Mouse (Mus musculus) forebrain, embryonic 14.5 days (tissue): ENCODE results near the gene Tln2. TPM values are rescaled to one million over a fixed set of nuclear protein-coding genes. Genes with fewer than 3 reads are reported as not detected.

Experiments
- ATAC-seq: fragments of 200-750 bp; cut with Nextera tagmentation; 2 replicates; pipeline ENCODE4 v1.8.0; 2017; ENCODE audit warnings: mild to moderate bottlenecking, moderate library complexity
- DNase-seq: peaks from one replicate; pipeline ENCODE4 v3.0.0-alpha.2; 2015; ENCODE audit warnings: low spot score
- H3K27ac ChIP-seq: fragments of 300-500 bp; sonication (generic); 2 replicates; pipeline ENCODE4 v1.5.1; 2014; ENCODE audit warnings: low read depth, mild to moderate bottlenecking, control low read depth, low read length, moderate library complexity
- H3K27me3 ChIP-seq: fragments of 300-500 bp; sonication (generic); replicated peaks from 2 replicates; pipeline ENCODE4 v1.6.1; 2014; ENCODE audit warnings: low read length, control low read depth, mixed read lengths; ENCODE audit not compliant: control insufficient read depth, insufficient read depth
- H3K36me3 ChIP-seq: fragments of 300-500 bp; sonication (generic); 2 replicates; pipeline ENCODE4 v1.6.1; 2014; ENCODE audit warnings: low read length, control low read depth; ENCODE audit not compliant: control insufficient read depth, insufficient read depth
- H3K4me1 ChIP-seq: fragments of 300-500 bp; sonication (generic); 2 replicates; pipeline ENCODE4 v1.6.1; 2014; ENCODE audit warnings: antibody characterized with exemption, low read length, control low read depth; ENCODE audit not compliant: control insufficient read depth, insufficient read depth
- H3K4me2 ChIP-seq: fragments of 300-500 bp; sonication (generic); 2 replicates; pipeline ENCODE4 v1.6.1; 2014; ENCODE audit warnings: mild to moderate bottlenecking, control low read depth, low read length
- H3K4me3 ChIP-seq: fragments of 300-500 bp; sonication (generic); 2 replicates; pipeline ENCODE4 v1.5.1; 2014; ENCODE audit warnings: low read depth, low read length, control low read depth
- H3K9ac ChIP-seq: fragments of 300-500 bp; sonication (generic); 2 replicates; pipeline ENCODE4 v1.6.1; 2014; ENCODE audit warnings: mild to moderate bottlenecking, low read length, control low read depth, moderate library complexity
- H3K9me3 ChIP-seq: fragments of 300-500 bp; sonication (generic); replicated peaks from 2 replicates; pipeline ENCODE4 v1.6.1; 2016; ENCODE audit warnings: low read length, control low read depth, mixed read lengths; ENCODE audit not compliant: control insufficient read depth
- WGBS: fragments of 180-500 bp; shearing (Covaris S2); extraction: QIAGEN DNeasy Blood & Tissue Kit; methylation state at CpG from one replicate; pipeline ENCODE4 v1.1.7; 2014; 5-methylcytosine and 5-hydroxymethylcytosine counted together
- polyA plus RNA-seq: library from polyadenylated mRNA; unstranded; fragments of >200 nt; fragmentation: Nextera tagmentation; extraction: Ambion mirVana; gene quantifications from 2 replicates; pipeline ENCODE4 v1.2.1, GENCODE M21; 2014

The Tln2 gene
- polyA plus RNA-seq, 1 experiment from 2014 or later: 15.7 TPM

DNA sequence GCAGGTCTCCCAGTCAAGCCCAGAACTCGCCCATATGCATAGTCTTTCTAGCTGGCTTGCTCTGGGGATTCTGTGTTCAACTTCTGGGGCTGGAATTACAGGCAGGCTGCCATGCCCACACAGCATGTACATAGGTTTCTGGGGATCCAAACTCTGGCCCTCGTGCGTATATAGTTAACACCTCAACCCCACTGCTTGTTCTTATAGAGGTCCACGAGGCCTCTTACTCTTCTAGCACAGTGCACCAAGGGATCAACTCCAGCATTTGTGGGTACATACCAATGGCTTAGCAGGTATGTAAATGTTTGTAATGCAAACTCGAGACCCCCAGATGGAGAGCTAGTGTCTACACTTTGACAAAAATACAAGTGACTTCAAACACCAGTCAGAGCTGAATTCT is 33.2 kb upstream of the Tln2 start:
- no peak overlapping the region for H3K4me2 ChIP-seq
- no peaks in the 10 kb centered on the region for H3K36me3 ChIP-seq
- H3K4me1 ChIP-seq: no peaks in the 10 kb centered on the region
- H3K4me3 ChIP-seq: no peak overlapping the region
- H3K9me3 ChIP-seq: no peaks in the 10 kb centered on the region
- H3K27ac ChIP-seq: no peak overlapping the region
- WGBS: 94% methylated on average over 5 of the region's 5 CpGs
- ATAC-seq: no peak
- no peaks in the 10 kb centered on the region for H3K27me3 ChIP-seq
- DNase-seq: no peak
- no peak overlapping the region for H3K9ac ChIP-seq

DNA sequence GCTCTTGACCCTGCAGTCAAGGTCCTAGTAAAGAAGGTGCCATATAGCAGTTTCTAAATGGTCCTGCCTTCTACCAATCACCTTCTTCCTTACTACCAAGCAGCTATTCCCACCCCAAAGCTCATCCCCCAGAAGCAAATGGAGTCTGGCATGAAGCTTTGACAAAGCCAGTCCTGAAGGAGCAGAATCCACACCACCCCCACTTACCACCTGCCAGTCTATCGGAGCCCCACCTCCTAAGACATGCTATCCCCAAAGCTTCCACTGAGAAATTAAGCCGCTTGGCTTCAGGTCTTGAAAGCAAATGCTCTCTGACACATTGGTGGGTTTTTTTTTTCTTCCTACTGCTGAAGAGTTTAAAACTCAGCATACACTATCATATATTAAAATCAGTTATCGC is 27.6 kb upstream of the Tln2 start:
- no peak overlapping the region for H3K4me2 ChIP-seq
- no peak overlapping the region for H3K27ac ChIP-seq
- no peak overlapping the region for H3K9ac ChIP-seq
- WGBS: 79% methylated on average over 3 of the region's 3 CpGs
- no peaks in the 10 kb centered on the region for H3K9me3 ChIP-seq
- DNase-seq (no peak), ATAC-seq (no peak)
- no peaks in the 10 kb centered on the region for H3K36me3 ChIP-seq
- no peaks in the 10 kb centered on the region for H3K27me3 ChIP-seq
- no peak overlapping the region for H3K4me3 ChIP-seq
- H3K4me1 ChIP-seq: no peaks in the 10 kb centered on the region

DNA sequence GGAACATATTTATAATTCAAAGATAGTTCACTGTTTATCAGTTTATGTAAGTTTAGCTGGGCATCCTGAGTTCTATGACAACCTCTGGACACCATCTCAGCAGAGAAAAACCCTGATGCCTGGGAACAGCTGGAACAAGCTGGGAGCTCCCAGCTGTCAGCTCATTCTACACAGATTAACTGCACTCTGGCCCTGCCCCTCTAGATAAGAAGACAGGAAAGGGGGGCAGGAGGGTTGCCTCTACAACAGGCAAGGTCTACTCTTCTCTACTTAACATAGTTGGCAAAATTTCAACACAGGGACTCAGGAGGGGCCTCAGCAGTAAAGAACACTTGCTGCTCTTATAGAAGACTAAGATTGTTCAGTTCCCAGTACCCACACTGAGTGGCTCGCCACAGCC is 27.0 kb upstream of the Tln2 start:
- no peak overlapping the region for H3K4me3 ChIP-seq
- 75% methylated on average over 1 of the region's 1 CpGs for WGBS
- H3K9ac ChIP-seq: no peak overlapping the region
- H3K9me3 ChIP-seq: no peaks in the 10 kb centered on the region
- no peaks in the 10 kb centered on the region for H3K4me1 ChIP-seq
- ATAC-seq (no peak), DNase-seq (no peak)
- H3K4me2 ChIP-seq: no peak overlapping the region
- H3K27ac ChIP-seq: no peak overlapping the region
- H3K27me3 ChIP-seq: no peaks in the 10 kb centered on the region
- H3K36me3 ChIP-seq: no peaks in the 10 kb centered on the region

GRCm38 (mm10) chr9:67584871-67585270 is 25.4 kb upstream of the Tln2 start:
- 94% methylated on average over 10 of the region's 10 CpGs for WGBS
- H3K9me3 ChIP-seq: no peaks in the 10 kb centered on the region

DNA sequence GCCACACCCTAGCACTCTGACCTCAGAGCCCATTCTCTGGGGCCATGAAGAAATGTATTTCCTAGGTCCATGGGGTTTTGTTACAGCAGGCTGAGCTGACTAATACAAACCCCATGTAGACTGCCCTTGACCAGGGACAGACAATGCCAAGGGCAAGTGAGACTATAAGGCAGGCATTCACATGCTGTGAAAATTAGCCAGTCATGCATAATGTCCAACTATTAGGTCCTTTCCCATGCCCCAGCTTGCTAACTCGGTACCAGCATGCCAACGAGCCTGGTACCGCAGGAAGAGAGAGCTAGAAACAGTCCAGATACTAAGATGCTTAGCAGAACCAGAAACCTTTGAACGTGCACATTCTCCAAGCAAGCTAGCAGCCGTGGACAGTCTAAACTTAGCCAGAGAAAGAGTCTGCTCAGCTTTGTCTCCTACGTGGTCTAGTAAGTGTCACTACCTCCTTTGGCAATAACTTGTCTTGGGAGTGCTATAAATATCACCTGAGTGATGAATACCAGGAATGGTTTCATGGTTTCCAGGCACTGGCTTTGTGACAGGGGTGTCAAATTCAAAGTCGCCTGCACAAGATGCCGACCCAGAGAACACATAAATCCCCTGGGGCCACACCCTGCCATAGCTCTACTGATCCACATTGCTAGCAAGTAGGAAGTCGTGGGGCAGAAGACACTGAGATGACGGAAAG is 22.2 kb upstream of the Tln2 start:
- no peak overlapping the region for H3K27ac ChIP-seq
- H3K4me1 ChIP-seq: no peaks in the 10 kb centered on the region
- H3K4me3 ChIP-seq: no peak overlapping the region
- no peaks in the 10 kb centered on the region for H3K27me3 ChIP-seq
- 86% methylated on average over 10 of the region's 10 CpGs for WGBS
- DNase-seq (no peak), ATAC-seq (no peak)
- H3K9ac ChIP-seq: no peak overlapping the region
- no peaks in the 10 kb centered on the region for H3K36me3 ChIP-seq
- no peaks in the 10 kb centered on the region for H3K9me3 ChIP-seq
- no peak overlapping the region for H3K4me2 ChIP-seq

More at GRCm38 (mm10) chr9:67584871-67585270, 25.4 kb upstream of the Tln2 start:
- H3K27me3 ChIP-seq: no peaks in the 10 kb centered on the region
- DNase-seq: no peak
- H3K4me2 ChIP-seq: no peak overlapping the region
- H3K27ac ChIP-seq: no peak overlapping the region
- H3K4me1 ChIP-seq: no peaks in the 10 kb centered on the region
- no peak overlapping the region for H3K4me3 ChIP-seq
- no peaks in the 10 kb centered on the region for H3K36me3 ChIP-seq
- H3K9ac ChIP-seq: no peak overlapping the region
- ATAC-seq: no peak

GRCm38 (mm10) chr9:67579541-67579940 is 20.0 kb upstream of the Tln2 start:
- Histone ChIP-seq H3K27me3 (no peaks in the 10 kb centered on the region), H3K27ac (no peak overlapping the region), H3K9ac (no peak overlapping the region), H3K4me2 (no peak overlapping the region), H3K36me3 (no peaks in the 10 kb centered on the region), H3K9me3 (no peaks in the 10 kb centered on the region), H3K4me1 (no peaks in the 10 kb centered on the region), H3K4me3 (no peak overlapping the region)
- no peak for ATAC-seq
- DNase-seq: no peak
- 75% methylated on average over 1 of the region's 1 CpGs for WGBS

DNA sequence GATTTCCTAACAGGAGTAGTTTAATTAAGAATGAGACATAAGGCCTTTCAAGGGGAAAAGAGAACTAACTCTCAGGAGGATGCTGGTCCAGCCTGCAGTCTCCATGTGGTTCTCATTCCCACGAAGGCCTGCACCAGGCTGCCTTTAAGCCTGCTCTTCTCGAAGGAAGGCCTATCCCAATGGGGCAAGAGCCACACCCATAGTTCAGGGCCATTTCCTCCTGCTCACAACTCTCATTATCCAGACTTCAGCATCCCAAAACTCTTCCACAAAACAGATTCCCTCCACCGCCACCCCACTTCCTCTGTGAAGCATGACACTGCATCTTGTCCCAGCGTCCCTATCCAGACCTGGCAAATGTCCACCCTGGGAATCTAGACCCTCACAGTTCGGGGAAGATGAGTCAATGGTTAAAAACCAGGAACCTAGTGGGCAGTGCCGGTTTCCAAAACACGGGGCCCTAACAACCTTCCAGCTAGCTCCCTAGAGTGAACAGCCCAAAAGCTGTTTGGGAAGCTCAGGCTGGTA is 15.3 kb upstream of the Tln2 start:
- H3K4me2 ChIP-seq: no peak overlapping the region
- 86% methylated on average over 7 of the region's 7 CpGs for WGBS
- no peak for ATAC-seq
- no peaks in the 10 kb centered on the region for H3K9me3 ChIP-seq
- H3K27me3 ChIP-seq: no peaks in the 10 kb centered on the region
- H3K36me3 ChIP-seq: no peaks in the 10 kb centered on the region
- H3K4me1 ChIP-seq: peaks cover 7% of the 10 kb centered on the region; the same call in 1 of the 2 replicates
- no peak overlapping the region for H3K9ac ChIP-seq
- no peak overlapping the region for H3K4me3 ChIP-seq
- H3K27ac ChIP-seq: no peak overlapping the region
- DNase-seq: no peak

DNA sequence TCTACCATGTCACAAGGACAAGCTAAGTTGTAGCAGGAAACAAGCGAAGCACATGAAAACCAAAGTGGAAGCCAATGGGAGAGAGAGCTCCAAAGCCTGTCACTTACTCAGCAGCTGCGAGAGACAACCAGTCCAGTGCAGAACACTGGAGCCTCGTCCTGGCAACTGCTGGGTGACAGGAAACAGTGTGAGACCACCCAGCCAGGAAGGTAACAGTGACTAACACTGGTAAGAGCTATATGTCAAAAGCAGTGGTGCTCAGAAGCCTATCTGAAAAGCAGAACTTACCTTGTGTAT is 14.1 kb upstream of the Tln2 start:
- no peaks in the 10 kb centered on the region for H3K9me3 ChIP-seq
- H3K27me3 ChIP-seq: no peaks in the 10 kb centered on the region
- no peak overlapping the region for H3K4me2 ChIP-seq
- no peak overlapping the region; the same call in 1 of the 2 replicates for H3K27ac ChIP-seq
- H3K4me3 ChIP-seq: no peak overlapping the region
- peak; percentile 29 for DNase-seq
- peak; percentile 26; the same call in 1 of the 2 replicates for ATAC-seq
- no peaks in the 10 kb centered on the region for H3K36me3 ChIP-seq
- WGBS: 50% methylated on average over 3 of the region's 3 CpGs
- no peak overlapping the region for H3K9ac ChIP-seq
- peaks cover 7% of the 10 kb centered on the region; the same call in 1 of the 2 replicates for H3K4me1 ChIP-seq

DNA sequence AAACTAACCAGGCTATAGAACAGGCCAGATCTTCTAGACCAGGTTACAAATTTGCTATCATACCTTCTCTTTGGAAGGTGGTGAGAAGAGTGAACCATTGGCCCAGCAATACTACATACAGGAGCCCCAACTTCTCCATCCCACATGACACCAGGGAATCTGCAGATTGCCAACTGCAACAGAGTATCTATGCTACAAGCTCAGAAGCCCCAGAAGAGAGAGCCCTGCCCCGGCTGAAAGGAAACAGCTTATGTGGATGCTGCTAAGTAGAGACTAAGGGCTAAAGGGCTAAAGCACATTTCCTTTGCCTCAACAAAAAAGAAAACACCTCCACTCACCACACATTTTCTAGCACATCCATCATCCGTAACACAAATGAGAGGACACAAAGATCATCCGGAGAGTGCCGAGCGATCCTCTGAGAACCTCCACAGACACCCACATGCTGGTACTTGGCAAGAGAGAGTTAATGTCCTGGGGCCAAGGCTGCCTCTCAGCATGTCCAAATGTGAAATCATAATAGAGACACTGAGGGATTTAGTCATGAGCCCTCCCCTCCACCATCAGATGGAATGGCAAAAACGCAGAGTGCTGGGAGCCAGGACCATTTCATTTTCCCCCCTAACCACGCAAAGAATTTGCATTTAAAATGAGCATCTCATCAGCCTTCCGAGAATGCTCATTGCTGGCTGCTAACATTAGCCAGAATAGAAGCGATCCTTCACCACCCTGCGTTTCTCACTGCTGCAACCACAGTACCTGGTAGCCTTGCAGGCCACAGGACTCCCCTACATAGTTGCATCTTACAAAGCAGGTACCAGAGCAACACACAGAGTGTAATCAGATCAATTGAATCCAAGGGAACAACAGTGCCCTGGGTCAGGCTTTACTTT is 13.5 kb upstream of the Tln2 start:
- no peaks in the 10 kb centered on the region for H3K36me3 ChIP-seq
- WGBS: 26% methylated on average over 10 of the region's 10 CpGs
- H3K27ac ChIP-seq: no peak overlapping the region; the same call in 1 of the 2 replicates
- DNase-seq (peak; percentile 48), ATAC-seq (no peak; the same call in 1 of the 2 replicates)
- no peak overlapping the region for H3K4me2 ChIP-seq
- H3K4me1 ChIP-seq: peaks cover 7% of the 10 kb centered on the region; the same call in 1 of the 2 replicates
- no peaks in the 10 kb centered on the region for H3K27me3 ChIP-seq
- H3K9me3 ChIP-seq: no peaks in the 10 kb centered on the region
- H3K4me3 ChIP-seq: no peak overlapping the region
- no peak overlapping the region for H3K9ac ChIP-seq
